Mouse (Mus musculus): ENCODE data around the gene Fbxo34.

DNA sequence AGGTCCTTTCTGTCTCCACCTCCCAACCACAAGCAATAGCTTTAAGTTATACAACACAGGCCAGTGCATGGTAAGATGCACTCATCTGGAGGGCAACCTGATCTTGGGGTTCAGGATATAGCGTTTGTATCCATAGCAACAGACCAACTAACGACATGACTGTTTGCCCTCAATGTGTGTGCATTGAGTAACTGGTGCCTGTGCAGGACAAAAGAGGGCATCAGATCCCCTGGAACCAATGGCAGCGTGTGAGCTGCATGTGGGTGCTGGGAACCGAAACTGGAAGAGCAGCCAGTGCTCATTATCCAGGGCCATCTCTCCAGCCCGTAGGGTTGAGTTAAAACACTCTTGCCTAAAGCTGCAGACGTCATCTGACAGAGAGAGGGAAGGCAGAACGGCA is 38.5 kb downstream of the Fbxo34 start:
- no peak for TF ChIP-seq CTCF (conservative IDR thresholded peaks at IDR 0.05 in 1 of 2, IDR thresholded peaks at IDR 0.05 in 1 of 2; ENCODE audit: low read depth in 2 of 2, low read length in 2 of 2)
- no peak for TF ChIP-seq GABPA (IDR thresholded peaks at IDR 0.05; ENCODE audit: insufficient replicate concordance, low read depth, low read length)
- TF ChIP-seq ZC3H11A (IDR thresholded peaks at IDR 0.05; ENCODE audit: low read depth, low read length), result no peak
- no peak for TF ChIP-seq ZMIZ1 (IDR thresholded peaks at IDR 0.05; ENCODE audit: low read depth, low read length)
- TF ChIP-seq POLR2AphosphoS2 (IDR thresholded peaks at IDR 0.05; ENCODE audit: low read depth, low read length), result no peak

Measured in CH12.LX (cell line).